Mouse (Mus musculus) liver, embryonic 14.5 days (tissue): Measurements from ENCODE around the gene Aldoc.

Experiments used
- CTCF ChIP-seq: IDR thresholded peaks from 2 replicates; pipeline ENCODE4 v1.5.1; 2016; ENCODE audit warnings: antibody characterized with exemption, low read depth, control low read depth
- EP300 ChIP-seq: IDR thresholded peaks from 2 replicates; pipeline ENCODE4 v1.6.1; 2016; ENCODE audit warnings: antibody characterized with exemption, low read depth

- TF ChIP-seq CTCF (no peak), EP300 (no peak)
Observed at GRCm38 (mm10) chr11:78310861-78311511, 11.8 kb upstream of the Aldoc start.
